Mouse (Mus musculus): Measurements from ENCODE around the gene Tec. TPM values are rescaled to one million over a fixed set of nuclear protein-coding genes. Genes with fewer than 3 reads are reported as not detected.
"Not testable (repeated sequence)": the region's sequence is repeated elsewhere in the genome, so short reads cannot be mapped to it uniquely, and the experiment has no call there.

Gene Tec
- polyA plus RNA-seq, 1 experiment: not detected

DNA sequence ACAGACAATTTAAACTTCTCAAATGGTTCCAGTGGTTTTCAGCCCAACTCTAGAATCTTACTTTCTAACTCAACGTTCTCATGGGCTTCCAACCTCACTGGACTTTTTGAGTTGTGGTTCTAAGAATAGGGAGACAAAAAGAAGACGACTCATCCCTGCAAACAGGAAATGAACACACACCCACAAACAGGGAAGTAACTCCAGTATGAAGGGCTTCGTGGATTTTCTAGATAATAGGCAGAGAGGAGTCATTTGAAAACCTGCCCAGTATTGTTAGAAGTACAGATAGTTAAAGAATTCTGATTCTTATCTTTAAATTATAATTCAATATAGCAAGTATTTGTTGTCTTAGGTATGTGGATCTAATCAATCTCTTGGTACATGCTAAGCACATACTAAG is 47.6 kb downstream of the Tec start:
- no peak for TF ChIP-seq POLR2A (IDR thresholded peaks at IDR 0.05; ENCODE audit: insufficient read depth, low read depth, low read length)
- Histone ChIP-seq H3K4me1 (ENCODE audit: control insufficient read depth, insufficient read depth, low read length) (peaks cover 4% of the 10 kb centered on the region), H3K27ac (ENCODE audit: insufficient read depth, low read depth, low read length) (no peak overlapping the region), H3K4me3 (ENCODE audit: insufficient read depth, low read depth, low read length) (no peak overlapping the region)
- WGBS: 53% methylated on average over 3 of the region's 3 CpGs

DNA sequence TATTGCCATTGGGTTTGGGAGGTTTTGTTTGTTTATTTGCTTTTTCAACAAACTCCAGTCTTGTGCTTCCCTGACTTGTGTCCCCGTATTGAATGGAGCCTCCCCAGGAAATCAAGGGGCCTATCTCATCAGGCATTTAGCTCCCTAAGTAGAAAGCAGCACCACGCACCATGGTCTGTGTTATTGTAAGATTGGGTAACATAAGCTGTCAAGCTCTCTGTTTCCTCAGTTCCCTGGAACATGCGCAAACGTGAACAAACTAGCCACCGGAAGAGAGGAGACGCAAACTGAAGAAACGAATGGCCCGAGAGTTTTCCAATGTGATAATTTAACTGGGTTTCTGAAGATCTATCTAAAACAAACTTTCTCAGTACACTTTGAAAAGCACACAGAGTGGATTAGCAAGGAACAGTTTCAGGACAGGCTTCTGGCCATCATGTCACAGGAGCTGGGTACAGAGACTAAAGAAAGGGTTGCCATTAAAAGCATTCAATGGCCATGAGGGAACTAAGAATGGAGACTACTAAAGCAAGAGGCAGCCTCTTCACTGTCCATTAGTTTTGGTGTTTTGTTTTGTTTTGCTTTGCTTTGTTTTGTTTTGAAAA is 48.1 kb downstream of the Tec start:
- no peak overlapping the region for H3K27ac ChIP-seq (ENCODE audit: insufficient read depth, low read depth, low read length)
- peaks cover 4% of the 10 kb centered on the region for H3K4me1 ChIP-seq (ENCODE audit: control insufficient read depth, insufficient read depth, low read length)
- 88% methylated on average over 8 of the region's 8 CpGs for WGBS
- no peak for TF ChIP-seq CTCF (IDR thresholded peaks at IDR 0.05; ENCODE audit: insufficient read depth, low read depth, low read length)
- H3K4me3 ChIP-seq (ENCODE audit: insufficient read depth, low read depth, low read length): no peak overlapping the region

DNA sequence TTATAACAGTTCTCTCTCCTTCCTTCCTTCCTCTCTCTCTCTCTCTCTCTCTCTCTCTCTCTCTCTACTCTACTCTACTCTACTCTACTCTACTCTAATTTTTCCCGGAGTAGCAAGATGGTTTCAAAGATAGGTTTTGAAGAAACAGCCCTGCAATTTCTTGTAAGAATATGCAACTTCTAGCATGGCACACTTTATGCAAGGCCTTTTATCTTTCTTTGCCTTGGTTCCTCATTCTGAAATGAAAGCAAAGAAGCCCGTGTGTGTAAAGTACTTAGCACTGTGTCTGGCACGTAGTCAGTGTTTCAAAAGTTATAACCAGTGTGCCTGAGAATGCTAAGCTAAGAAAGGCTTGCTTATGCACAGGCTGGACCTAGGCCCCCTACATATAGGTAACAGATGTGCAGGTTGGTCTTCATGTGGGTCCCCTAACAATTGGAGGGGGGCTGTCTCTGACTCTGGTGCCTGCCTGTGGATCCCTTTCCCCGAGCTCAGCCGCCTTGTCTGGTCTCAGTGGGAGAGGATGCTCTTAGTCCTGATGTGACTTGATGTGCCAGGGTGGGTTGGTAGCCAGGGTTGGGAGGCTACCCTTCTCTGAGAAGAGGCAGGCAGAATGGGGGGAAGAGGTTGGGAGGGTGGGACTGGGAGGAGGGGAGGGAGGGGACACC is 49.6 kb downstream of the Tec start:
- no peak overlapping the region for H3K27ac ChIP-seq (ENCODE audit: insufficient read depth, low read depth, low read length)

DNA sequence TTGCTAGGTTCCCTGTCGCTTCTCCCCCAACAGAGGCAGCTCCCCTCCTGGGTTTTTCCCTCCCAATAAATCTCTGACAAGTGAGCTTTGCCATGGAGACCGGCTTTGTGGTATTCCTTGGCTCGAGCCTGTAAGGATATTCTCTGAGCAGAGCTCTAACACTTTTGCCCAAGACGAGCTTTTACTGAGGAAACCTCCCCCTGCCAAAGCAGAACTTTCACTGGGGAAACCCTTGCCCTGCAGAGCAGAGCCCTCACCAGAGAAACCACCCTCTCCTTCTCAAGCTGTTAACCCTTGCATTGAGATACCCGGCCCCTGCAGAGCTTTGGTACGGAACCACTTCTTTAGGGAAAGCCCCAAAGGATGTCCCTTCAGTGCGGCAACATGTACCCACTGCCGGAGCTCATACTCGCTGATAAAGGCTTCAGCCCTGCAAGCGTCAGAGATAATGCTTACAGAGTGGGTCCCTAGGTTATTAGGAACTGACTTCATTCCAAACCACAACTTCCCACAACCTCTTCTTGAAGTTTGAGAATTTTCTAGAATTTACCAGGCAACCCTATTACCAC is 50.7 kb downstream of the Tec start:
- no peak overlapping the region for H3K27ac ChIP-seq (ENCODE audit: insufficient read depth, low read depth, low read length)
- no peak overlapping the region for H3K4me3 ChIP-seq (ENCODE audit: insufficient read depth, low read depth, low read length)
- 37% methylated on average over 10 of the region's 10 CpGs for WGBS
- H3K4me1 ChIP-seq (ENCODE audit: control insufficient read depth, insufficient read depth, low read length): peaks cover 4% of the 10 kb centered on the region
- TF ChIP-seq POLR2A (IDR thresholded peaks at IDR 0.05; ENCODE audit: insufficient read depth, low read depth, low read length) (no peak), CTCF (IDR thresholded peaks at IDR 0.05; ENCODE audit: insufficient read depth, low read depth, low read length) (no peak)

More for the DNA sequence above, 49.6 kb downstream of the Tec start:
- H3K4me1 ChIP-seq (ENCODE audit: control insufficient read depth, insufficient read depth, low read length): peaks cover 4% of the 10 kb centered on the region
- TF ChIP-seq CTCF (IDR thresholded peaks at IDR 0.05; ENCODE audit: insufficient read depth, low read depth, low read length): no peak
- no peak for TF ChIP-seq POLR2A (IDR thresholded peaks at IDR 0.05; ENCODE audit: insufficient read depth, low read depth, low read length)
- 78% methylated on average over 5 of the region's 5 CpGs for WGBS
- no peak overlapping the region for H3K4me3 ChIP-seq (ENCODE audit: insufficient read depth, low read depth, low read length)

GRCm38 (mm10) chr5:72816960-72817359 is 51.3 kb downstream of the Tec start:
- 55% methylated on average over 7 of the region's 7 CpGs for whole genome bisulfite sequencing
- H3K4me3 ChIP-seq (ENCODE audit: insufficient read depth, low read depth, low read length); H3K4me1 ChIP-seq (ENCODE audit: control insufficient read depth, insufficient read depth, low read length); H3K27ac ChIP-seq (ENCODE audit: insufficient read depth, low read depth, low read length): not testable (repeated sequence)

GRCm38 (mm10) chr5:72816491-72816890 is 51.8 kb downstream of the Tec start:
- no peak for TF ChIP-seq POLR2A (IDR thresholded peaks at IDR 0.05; ENCODE audit: insufficient read depth, low read depth, low read length)
- peaks cover 4% of the 10 kb centered on the region for H3K4me1 ChIP-seq (ENCODE audit: control insufficient read depth, insufficient read depth, low read length)
- WGBS: 24% methylated on average over 2 of the region's 2 CpGs
- H3K27ac ChIP-seq (ENCODE audit: insufficient read depth, low read depth, low read length): no peak overlapping the region
- no peak overlapping the region for H3K4me3 ChIP-seq (ENCODE audit: insufficient read depth, low read depth, low read length)

GRCm38 (mm10) chr5:72816046-72816445 is 52.2 kb downstream of the Tec start:
- no peak for TF ChIP-seq POLR2A (IDR thresholded peaks at IDR 0.05; ENCODE audit: insufficient read depth, low read depth, low read length)
- no peak for TF ChIP-seq CTCF (IDR thresholded peaks at IDR 0.05; ENCODE audit: insufficient read depth, low read depth, low read length)
- WGBS: 96% methylated on average over 1 of the region's 1 CpGs
- H3K27ac ChIP-seq (ENCODE audit: insufficient read depth, low read depth, low read length): no peak overlapping the region
- peaks cover 4% of the 10 kb centered on the region for H3K4me1 ChIP-seq (ENCODE audit: control insufficient read depth, insufficient read depth, low read length)
- H3K4me3 ChIP-seq (ENCODE audit: insufficient read depth, low read depth, low read length): no peak overlapping the region

- 93% methylated on average over 6 of the region's 6 CpGs for WGBS
- Histone ChIP-seq H3K27ac (ENCODE audit: insufficient read depth, low read depth, low read length) (no peak overlapping the region), H3K4me1 (ENCODE audit: control insufficient read depth, insufficient read depth, low read length) (peaks cover 4% of the 10 kb centered on the region), H3K4me3 (ENCODE audit: insufficient read depth, low read depth, low read length) (no peak overlapping the region)
- TF ChIP-seq POLR2A (IDR thresholded peaks at IDR 0.05; ENCODE audit: insufficient read depth, low read depth, low read length) (no peak), CTCF (IDR thresholded peaks at IDR 0.05; ENCODE audit: insufficient read depth, low read depth, low read length) (no peak)
These were observed 52.9 kb downstream of the Tec start for GRCm38 (mm10) chr5:72815361-72815760.

DNA sequence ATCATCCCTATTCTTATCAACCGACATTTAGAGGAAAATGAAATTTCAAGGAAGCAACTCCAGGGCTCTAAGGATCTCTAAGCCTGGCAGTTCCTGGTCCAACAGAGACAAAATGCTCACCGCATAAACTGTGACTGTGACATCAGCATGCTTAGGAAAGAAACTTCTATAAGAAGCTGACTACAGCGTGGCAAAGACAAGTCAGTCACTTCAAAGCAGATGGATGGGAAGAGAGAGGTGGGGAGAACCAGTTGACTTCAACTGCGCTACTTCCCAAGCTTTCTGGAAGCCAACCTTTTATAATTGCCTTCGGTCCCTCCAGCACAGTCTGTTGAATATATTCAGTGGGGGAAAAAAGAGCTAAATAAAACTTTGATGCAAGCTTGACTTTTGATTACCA is 54.2 kb downstream of the Tec start:
- H3K27ac ChIP-seq (ENCODE audit: insufficient read depth, low read depth, low read length): no peak overlapping the region
- WGBS: 82% methylated on average over 5 of the region's 5 CpGs
- no peak overlapping the region for H3K4me3 ChIP-seq (ENCODE audit: insufficient read depth, low read depth, low read length)
- no peak for TF ChIP-seq POLR2A (IDR thresholded peaks at IDR 0.05; ENCODE audit: insufficient read depth, low read depth, low read length)
- TF ChIP-seq CTCF (IDR thresholded peaks at IDR 0.05; ENCODE audit: insufficient read depth, low read depth, low read length): no peak
- peaks cover 4% of the 10 kb centered on the region for H3K4me1 ChIP-seq (ENCODE audit: control insufficient read depth, insufficient read depth, low read length)

All from olfactory bulb, adult 2 months (tissue).